Mouse (Mus musculus): Measurements from ENCODE around the gene Gstt3.
"Not testable (repeated sequence)": the region's sequence is repeated elsewhere in the genome, so short reads cannot be mapped to it uniquely, and the experiment has no call there.

Gene Gstt3

DNA sequence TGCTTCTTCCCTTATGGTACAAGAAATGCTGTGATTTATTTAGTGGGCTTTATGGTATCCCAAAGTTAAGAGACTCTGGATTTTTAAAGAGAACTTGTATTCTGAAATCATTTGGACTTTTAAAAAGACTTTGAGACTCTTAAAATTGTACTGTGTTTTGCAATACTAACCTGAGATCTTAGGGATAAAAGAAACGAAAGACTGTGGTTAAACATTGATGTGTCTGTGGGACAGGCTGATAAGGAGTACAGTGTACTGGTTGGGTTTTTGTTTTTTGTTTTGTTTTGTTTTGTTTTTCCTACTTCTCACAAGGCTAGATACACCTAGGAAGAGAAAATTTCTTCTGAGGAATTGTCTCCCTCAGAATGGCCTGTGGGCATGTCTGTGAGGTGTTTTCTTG lies 4.2 kb upstream of the Gstt3 start:
- no peak for DNase-seq (ENCODE audit: extremely low read depth, insufficient read length, low spot score)

DNA sequence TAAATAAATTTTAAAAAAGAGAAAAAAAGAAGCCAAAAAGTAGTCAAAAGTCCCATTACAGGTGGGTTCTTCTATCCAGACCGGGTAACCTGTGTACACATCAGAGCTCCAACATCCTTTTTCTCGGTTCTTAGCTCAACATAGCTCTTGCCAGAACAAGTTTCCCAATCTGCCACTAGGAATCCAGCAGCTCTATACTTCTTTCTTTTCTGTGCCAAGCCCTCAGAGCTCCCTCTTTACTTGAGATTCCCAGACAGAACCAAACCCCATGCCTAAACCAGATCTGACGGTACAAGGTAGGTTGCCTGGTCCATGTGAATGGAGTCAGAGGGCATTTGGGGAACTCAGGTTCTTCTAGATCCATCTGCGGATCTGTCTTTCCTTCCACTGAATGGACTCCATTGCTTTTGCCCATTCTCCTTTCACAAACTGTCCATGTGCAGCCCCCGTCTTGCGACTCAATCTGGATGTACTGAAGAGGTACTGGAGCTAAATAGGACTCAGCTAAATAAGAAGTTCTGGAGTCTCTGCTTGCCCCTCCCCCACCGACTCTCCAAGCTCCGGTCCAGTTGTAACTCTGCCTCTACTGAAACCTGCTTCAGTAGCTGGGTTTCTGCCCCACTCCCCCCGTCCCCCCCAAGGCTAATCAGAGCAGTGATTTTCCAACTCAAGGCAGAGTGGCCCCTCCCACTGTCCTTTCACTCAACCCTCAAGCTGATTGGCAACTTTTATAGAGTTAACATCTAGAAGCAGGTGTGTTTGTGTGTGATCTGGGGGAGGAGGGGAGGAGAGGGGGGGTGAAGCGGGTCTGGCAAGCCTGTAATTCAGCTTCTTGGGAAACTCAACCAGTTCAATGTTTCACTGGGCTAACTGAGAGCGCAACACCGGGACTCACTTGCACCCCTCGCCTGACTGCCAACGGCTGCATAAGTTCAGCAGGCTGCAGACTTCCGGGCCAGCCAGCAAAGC lies 1.7 kb downstream of the Gstt3 start:
- no peak for DNase-seq (ENCODE audit: extremely low read depth, insufficient read length, low spot score)

DNA sequence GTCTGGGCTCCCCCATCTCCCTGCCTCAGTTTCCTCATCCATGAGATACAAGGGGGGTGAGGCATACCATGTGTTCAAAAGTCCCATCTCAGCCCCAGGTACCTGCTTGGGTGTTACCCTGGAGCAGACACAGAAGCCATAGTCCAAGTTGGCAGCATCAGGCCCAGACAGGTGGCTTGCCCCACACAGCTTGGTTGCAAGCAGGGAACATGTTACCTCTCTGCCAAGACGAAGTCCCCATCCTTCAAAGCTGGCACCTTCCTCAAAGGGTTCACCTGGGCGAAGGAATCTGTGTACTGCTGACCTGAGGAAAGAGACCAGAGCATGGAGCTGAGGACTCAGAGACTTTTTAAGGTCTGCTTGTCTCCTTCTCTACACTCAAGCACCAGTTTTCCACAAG lies 3.3 kb downstream of the Gstt3 start:
- DNase-seq (ENCODE audit: extremely low read depth, insufficient read length, low spot score), result no peak

DNA sequence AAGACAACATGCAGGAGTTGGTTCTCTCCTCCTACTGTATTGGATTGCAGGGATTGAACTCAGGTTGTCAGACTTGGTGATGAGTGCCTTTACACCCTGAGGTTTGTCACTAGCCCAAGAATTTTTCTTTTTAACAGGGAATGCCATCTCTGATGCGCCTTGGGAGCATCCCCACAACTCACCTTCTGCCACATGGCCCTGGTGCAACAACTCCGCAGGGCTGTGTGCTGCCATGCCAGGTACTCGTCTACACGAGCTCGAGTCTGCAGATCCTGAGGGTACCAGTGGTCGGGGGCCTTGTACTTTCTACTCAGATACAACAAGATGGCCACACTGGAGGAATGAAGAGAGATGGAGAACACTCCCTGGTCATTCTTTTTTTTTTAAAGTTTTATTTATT lies 4.7 kb downstream of the Gstt3 start:
- DNase-seq (ENCODE audit: extremely low read depth, insufficient read length, low spot score), result no peak

DNA sequence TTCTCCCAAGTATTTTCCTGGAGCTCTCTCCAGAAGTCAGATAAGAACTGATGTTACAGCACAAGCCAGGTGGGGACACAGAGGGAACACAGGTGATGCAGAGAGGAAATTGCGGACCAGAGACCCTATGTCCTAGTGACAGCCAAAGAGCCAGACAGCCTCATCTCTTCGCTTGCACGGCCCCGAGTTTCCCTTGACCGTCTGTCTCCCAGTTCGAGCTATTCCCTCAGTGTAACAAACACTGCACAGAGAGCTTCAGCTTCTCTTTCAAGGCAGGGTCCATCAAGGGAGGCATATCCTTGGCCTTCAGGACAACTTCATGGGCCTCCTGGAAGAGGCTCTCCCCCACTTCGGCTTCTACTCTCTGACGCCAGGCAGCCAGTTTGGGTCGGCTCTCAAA lies 6.6 kb downstream of the Gstt3 start:
- DNase-seq (ENCODE audit: extremely low read depth, insufficient read length, low spot score), result no peak

DNA sequence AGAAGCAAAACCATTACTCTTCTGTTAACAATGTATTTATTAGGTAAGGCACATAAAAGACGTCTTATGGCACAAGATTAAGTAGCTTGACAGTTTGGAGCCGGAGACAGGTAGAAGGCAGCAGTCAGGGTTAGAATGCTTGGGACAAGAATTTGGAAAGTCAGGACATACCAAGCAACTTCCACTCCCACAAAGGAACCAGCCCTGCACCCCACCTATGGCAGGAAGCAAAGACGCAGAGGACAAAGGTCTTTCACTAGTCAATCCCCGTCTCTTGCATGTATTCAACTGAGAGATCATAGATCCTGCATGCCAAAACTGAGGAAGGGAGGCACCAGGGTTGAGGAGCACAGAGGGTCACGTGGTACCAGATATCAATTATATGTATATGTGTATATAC lies 7.1 kb downstream of the Gstt3 start:
- DNase-seq (ENCODE audit: extremely low read depth, insufficient read length, low spot score), result no peak

DNA sequence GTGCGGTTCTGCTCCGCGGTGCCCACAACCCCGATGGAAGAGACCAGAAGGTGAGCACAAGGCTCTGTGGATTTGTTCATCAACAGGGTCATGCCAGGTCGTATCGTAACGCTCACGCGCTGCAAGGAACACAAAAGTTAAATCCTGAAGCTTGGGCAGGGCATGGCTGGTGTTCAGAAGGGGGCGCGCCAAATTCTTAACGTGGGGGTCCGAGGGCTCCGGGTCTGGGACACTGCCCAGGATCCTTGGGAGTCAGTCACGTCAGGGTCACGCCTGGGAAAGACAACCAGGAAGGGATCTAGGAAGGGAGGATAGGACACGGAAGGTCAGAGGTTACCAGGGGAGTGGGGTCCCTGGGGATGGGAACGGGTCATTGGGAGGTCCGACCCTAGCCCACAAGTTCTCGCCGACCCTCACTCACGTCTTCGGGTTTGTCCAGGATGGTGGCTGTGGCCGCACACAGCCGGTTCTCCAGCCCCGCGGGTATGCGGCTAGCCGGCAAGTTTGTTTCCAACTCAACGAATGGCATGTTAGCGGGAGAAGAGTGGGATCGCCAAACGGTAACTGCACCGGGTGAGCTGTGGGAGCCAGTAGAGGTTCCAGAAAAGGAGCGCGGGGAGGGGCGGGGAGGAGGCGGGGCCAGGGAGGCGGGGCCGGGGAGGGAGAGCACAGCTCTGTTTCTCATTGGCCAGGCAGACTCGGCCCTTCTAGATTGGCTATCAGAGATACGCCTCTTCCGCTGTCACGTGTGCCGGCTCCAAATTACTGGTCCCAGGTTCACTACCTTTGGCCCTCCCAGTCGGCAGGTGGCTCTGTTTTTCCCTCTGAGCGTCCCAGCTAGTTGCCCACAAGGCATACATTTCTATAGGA lies 8.2 kb downstream of the Gstt3 start, which contains the start of gene Ddt:
Gene Ddt, minus strand, starts transcription at position 620 of the 870 bp plus-strand sequence.
- peak; percentile 80 for DNase-seq (ENCODE audit: extremely low read depth, insufficient read length, low spot score)

DNA sequence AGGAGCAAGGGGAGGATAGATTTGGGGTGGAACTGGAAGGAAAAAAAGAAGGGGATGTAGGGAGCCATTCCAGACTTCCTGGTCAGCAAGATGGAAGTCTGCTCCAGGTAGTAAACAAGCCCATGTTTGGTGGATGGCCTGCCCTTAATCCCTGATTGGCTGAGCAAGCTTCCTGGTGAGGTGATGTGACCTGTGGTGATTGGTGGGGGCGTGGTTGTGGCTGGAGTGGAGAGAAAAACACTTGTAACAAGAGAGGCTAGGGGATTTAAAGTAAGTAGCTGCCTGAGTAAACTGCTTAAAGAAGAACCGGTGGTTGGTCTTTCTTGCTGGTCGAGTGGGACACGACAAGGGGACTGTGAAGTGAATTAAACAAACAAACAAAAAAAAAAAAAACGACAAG lies 13.5 kb downstream of the Gstt3 start:
- DNase-seq (ENCODE audit: extremely low read depth, insufficient read length, low spot score), result not testable (repeated sequence)

DNA sequence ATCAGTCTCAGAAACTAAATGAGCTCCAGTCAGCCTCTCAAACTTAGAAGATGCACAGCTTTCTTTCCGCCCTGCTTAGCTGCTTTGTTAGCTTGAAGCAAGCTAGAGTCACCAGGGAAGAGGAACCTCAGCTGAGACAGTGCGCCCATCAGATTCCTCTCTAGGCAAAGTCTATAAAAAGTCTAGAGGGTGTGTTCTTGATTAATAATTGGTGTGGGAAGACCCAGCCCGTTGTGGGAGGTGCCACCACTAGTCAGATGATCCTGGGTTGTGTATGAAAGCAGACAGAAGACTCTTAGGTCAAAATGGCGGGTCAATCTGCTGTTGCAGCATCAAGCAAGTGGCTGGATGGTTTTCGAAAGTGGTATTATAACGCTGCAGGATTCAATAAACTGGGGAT lies 14.4 kb downstream of the Gstt3 start:
- DNase-seq (ENCODE audit: extremely low read depth, insufficient read length, low spot score), result no peak

DNA sequence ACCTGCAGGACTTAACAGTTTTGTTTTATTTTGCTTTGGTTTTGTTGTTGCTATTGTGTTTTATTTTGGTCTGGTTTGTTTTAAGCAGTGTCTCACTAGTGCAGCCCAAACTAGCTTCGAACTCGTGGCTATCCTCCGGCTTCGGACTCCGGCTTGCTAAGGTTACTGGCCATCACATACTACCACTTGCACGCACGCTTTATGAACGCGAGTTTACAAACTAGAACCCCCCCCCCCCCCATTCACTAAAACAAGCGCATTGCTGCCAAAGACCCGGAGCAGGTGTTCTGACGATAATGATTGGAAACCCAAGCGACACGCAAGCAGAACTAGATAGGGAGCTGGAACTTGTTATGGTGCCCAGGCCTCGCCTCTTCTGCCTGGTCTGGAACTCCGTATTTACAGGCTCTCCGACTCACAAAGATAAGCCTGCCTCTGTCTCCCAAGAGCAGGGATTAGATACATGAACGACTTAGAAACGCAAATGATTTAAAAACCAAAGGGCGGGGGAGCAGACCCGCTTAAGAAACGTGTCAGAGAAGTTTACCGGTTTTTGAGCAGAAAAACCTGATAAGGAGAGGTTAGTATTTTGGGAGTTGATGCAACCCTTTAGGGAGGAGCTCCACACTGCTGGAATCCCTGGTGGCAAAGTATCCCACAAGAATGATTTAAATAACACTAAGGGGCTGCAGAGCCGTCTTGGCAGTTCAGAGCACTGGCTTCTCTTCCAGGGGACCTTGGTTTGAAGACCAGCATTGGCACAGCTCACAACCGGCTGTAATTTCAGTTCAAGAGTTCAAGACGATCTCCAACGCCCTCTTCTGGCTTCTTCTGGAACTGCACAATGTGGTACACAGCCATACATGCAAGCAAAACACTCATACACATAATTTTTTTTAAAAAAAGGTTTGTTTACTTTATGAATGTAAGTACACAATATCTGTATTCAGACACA lies 16.4 kb downstream of the Gstt3 start:
- DNase-seq (ENCODE audit: extremely low read depth, insufficient read length, low spot score), result peak; percentile 53

DNA sequence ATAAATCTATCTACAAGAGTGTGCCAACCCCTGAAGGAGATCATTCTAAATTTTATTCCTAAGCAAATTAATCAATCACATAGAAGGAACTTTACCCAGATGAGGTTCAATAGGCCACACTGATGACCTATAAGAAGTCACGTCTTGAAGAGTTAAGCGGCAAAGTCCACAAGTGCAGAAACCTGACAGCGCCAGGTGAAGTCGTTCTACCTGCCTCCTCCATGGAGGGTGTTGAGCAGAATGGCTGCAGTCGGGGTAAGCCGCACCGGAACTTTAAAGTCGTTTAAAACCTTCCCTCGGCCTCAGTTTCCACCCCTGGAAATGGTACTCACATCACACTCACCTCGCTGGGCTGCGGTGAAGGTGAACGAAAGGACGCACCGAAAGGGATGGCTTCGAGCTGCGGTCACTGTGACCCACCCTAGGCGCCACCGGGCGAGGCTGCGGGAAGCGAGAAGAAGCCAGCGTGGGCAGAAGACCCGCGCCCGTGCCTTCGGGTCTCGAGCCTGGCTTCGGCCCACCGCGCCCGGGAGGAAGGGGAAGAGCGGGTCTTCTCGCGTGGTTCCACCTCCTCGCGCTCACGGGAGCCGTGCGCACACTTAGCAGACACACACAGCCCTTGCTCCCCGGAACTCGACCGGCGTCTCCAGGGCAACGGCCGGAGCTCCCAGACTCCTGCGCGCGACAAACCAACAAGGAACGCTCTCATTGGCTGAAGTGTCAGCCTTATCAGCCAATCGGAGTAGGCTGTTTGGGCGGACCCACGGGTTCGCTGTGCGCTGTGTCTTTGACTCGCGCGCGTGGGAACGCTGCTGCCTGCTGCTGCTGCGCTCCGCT lies 17.3 kb downstream of the Gstt3 start, which contains the start of gene Cabin1:
Gene Cabin1, minus strand, starts transcription at position 660 of the 837 bp plus-strand sequence.
- peak; percentile 93 for DNase-seq (ENCODE audit: extremely low read depth, insufficient read length, low spot score)

DNA sequence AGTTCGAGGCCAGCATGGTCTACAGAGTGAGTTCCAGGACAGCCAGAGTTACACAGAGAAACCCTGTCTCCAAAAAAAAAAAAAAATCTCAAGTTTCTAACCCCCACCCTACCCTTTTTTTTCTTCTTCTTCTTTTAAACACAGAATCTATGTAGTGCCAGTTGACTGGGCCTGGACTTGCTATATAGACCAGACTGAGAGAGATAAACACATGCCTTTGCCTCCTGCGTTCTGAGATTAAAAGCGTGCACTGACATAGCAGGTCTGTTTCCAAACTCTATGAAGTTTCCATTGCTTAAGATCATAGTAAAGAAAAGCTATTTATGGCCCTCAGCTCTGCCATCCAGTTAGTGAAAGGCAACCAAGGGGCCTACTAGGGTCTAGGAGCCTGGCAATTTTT lies 18.8 kb downstream of the Gstt3 start:
- no peak for DNase-seq (ENCODE audit: extremely low read depth, insufficient read length, low spot score)

DNA sequence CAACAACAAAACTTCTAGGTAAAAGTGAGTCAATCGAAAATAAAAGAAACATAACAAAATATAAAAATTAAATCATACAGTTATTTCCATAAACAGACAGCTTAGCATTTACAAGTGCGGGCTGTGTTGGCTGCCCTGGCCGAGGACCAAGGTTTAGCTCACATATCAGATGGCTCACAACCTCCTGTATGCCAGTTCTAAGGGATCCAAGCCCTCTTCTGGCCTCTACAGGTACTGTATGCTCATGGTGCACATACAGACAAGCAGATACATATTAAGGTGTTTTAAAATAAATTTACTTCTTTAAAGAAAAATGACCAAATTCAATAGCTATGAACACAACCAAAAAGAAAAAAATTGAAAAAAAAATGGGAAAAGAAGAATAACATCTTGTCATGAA lies 20.9 kb downstream of the Gstt3 start:
- no peak for DNase-seq (ENCODE audit: extremely low read depth, insufficient read length, low spot score)

DNA sequence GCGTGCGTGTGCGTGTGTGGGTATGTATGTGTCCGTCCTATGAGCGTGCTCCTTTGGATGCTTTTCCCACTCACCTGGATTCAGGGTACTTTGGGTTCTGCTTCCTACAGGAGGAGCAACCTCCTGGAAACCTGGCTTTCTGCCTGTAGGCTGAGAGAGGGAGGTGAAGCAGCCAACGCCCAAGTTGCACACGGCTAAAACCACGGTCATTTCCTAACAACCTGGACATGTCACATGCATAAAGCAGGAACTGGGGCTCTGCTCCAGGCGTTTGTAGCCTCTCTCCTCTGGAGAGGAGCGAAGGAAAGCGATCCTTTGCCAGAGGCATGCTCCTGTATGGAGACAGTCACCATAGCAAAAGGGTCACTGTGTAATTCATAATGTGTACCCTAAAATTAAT lies 24.5 kb downstream of the Gstt3 start:
- DNase-seq (ENCODE audit: extremely low read depth, insufficient read length, low spot score), result no peak

DNA sequence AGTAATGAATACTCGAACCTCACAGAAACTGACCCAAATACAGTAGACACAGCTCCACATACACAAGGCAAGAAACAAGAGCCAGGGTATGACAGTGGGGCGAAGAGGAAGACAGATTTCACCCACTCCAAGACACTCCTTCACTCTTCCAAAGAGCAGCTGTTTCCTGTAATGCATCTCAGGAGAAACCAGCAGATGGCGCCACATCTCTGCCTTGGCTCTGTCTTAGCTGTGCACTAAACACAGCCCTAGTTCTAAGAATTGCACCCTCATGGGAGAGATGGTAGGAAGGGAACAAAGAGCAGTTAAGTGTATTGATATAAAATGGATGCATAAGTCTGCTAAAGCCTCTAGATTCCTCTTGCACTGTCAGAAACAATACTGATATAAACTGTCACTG lies 37.2 kb downstream of the Gstt3 start:
- DNase-seq (ENCODE audit: extremely low read depth, insufficient read length, low spot score), result no peak

DNA sequence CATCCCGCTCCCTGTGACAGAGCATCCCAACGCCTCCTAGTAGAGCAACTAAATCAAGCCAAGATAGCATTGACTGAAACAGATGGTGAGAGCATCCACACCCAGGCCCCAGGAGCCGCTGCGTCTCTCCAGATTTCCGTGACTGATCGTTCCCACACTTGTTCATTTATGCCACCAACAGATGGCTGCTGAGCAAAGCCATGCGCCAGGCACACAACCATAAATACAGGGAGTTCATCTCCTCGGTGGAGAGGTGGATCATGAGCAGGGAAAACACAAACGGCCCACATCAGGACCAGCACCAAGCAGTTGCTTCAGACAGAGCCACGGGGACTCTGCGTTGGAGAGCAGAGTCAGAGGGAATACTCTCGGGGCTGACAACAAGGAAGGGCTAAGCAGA lies 37.8 kb downstream of the Gstt3 start:
- DNase-seq (ENCODE audit: extremely low read depth, insufficient read length, low spot score), result no peak

DNA sequence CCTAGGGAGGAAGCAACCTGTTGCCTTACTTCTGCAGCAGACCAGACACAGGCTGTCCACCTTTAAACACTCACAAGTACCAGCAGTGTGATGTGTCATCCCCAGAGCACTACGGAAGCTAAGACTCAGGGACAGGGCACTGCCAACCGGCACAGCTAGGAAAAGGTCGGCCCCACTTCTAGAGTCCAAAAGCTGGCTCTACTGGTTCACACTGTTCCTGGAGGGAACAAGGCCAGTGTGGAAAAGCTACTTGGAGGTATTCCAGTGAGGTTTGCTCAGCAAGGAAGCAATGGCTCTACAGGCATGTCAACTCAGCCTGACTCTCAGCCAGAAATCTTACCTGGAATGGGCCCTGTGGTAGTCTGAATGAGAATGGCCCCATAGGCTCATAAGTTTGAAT lies 40.3 kb downstream of the Gstt3 start:
- DNase-seq (ENCODE audit: extremely low read depth, insufficient read length, low spot score), result no peak

DNA sequence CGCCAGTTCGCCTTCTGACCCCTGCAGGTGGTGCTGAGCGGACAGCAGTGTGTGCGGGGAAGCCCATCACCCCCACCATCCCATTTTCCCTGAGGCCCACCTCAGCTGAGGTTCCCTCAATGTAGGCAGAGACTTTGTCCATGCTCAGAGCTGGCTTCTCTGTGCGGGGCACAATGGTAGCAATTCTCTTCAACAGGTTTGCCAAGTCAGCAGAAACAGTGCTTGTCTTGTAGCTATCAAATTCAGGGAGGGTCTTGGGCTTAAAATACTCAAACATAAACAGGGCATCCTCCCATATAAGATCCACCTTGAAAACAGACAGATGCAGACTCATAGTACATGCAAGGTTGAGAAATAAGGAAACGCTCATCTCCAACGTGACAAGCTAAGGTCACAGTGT lies 55.8 kb downstream of the Gstt3 start:
- no peak for DNase-seq (ENCODE audit: extremely low read depth, insufficient read length, low spot score)

Data from 3134 (cell line).